Mouse (Mus musculus) NIH3T3 (cell line): ENCODE results near the gene Mrm2.
"Not testable (repeated sequence)": the region's sequence is repeated elsewhere in the genome, so short reads cannot be mapped to it uniquely, and the experiment has no call there.

Experiments used
- DNase-seq: peaks from one replicate; pipeline ENCODE4 v3.0.0-alpha.2; 2012; ENCODE audit warnings: low read depth

Mrm2 gene

GRCm38 (mm10) chr5:140331615-140332512, at the start of gene Mrm2:
Mrm2 (minus strand) TSS chr5:140331898.
- DNase-seq: peak; percentile 88

- DNase-seq: no peak
These were observed 49.5 kb upstream of the Mrm2 start for GRCm38 (mm10) chr5:140381156-140381555.

- no peak for DNase-seq
These were observed 47.6 kb upstream of the Mrm2 start for GRCm38 (mm10) chr5:140379299-140379698.

GRCm38 (mm10) chr5:140378121-140378853, 46.6 kb upstream of the Mrm2 start:
- peak; percentile 61 for DNase-seq

DNA sequence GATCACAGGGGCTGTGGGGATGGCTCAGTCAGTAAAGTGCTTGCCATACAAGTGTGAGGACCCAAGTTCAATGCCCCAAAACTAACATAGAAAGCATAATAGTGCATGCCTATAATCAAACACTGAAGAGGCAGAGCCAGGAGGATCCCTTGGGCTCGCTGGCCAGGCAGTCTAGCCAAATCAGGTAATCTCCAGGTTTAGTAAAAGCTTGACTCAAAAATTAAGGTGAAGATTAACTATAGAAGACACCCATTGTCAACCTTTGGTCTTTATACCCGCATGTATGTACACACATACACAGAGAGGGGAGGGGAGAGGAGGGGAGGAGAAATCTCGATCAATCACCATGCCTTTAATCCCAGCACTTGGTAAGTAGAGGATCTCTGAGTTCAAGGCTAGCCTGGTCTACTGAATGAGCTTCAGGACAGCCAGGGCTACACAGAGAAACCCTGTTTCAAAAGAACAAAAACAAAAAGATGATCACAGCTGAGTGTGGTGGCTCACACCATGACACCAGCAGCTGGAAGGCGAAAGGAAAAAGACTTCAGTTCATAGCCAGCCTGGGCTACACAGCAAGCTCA, 43.6 kb upstream of the Mrm2 start:
- DNase-seq: no peak

- no peak for DNase-seq
These were observed 42.5 kb upstream of the Mrm2 start for GRCm38 (mm10) chr5:140374226-140374625.

DNA sequence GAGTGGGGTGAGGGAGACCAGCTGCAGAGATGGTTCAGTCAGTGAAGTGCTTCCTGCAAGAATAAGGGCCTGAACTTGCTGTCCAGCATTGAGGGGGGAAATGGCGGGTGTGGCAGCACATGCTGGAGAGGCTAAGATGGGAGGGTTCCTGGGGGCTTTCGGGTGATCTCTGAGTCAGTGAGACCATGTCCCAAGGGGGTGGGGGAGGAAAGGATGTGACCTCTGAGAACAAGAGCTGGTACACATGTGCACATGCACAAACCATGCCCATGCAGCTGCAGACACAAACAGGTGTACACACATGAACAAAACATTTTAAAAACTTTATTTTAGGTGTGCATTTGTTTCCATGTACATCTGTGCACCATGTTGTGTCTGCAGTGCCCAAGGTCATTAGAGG, 42.0 kb upstream of the Mrm2 start:
- no peak for DNase-seq

DNA sequence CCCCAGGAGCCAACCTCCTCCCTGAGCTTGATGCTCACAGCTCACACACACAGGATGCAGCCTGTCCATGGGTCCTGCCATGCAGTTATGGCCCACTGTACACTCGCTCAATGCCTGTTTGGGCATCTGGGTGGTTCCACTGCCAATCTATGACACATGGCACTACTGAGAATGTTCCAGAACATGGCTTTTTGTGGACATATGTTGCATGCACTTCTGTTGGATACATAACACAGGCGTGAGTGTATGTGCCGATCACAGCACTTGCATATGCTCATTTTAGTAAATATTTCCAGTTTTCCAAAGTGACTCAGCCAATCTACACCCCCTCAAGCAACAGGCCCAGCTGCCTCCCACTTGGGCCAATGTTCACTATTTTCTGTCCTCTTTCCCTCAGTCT, 40.0 kb upstream of the Mrm2 start:
- peak; percentile 26 for DNase-seq

DNA sequence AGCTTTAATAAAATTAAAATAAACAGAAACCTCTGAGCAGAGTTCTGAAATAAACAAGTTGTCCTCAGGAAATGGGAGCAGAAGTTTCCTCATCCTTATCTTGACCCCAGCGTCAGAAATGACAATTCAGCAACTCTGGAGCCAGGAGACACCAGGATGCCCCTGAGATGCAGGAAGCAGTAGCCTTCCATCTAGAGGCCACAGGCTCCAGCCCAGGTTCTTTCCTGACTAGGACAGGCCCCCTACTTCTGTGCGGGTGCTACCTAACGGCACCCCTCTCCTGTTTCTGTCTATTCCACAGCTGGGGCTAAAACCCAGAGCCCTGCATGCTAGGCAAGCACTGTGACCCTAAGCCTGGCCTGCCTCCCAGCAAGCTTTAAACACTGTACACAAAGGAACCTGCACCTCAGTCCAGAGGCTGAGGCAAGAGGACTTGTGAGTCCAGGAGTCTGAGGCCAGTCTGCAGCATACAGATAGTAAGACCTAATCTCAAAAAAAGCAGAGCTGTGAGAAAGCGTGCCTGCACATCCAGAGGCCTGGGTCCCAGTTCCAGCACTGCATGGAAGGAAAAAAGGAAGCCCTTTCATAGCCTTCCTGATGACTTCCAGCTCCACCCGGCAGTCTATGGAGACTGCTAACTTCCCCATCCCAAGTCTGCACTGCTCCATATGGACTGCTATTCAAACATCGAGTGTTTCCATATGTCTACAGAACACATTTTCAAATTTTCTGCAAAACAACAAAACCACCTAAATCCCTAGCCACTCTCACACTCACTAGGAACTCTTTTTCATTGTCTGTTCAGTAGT, 39.0 kb upstream of the Mrm2 start:
- no peak for DNase-seq

DNA sequence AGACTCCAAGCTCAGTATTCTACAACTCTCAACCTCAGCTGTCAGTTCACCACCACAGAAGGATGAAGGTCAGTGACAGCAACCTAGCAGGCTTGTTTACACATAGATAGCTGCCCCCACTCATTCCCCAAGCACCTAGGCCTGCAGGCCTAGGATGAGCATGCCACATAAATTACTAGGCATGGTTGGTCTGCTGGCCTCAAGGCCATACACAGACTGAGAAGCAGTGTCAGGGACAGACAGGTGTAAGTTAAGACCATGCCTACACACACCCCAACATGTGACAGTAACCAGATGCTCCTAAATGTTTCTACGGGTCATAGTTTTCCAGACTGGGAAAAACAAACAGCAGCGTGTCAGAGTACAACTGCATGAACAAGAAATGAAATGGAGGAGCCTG, 37.8 kb upstream of the Mrm2 start:
- no peak for DNase-seq

DNA sequence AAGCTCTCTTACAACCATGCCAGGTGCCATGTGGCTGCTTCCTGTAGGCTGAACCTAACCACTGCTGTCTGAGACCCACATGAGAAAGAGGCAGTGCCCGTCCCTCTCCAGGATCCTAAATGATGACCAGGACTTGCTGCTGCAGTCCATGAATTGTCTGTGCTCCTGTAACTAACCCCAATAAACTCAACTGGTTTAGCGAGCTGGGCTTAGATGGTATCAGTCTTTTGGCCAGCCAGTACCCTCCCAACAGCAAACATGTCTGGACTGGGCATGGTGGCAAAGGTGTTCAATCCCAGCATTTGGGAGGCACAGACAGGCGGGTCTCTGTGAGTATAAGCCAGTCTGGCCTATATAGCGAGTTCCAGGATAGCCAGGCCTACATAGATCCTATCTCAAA, 37.2 kb upstream of the Mrm2 start:
- no peak for DNase-seq

GRCm38 (mm10) chr5:140368126-140368525, 36.4 kb upstream of the Mrm2 start:
- not testable (repeated sequence) for DNase-seq

DNA sequence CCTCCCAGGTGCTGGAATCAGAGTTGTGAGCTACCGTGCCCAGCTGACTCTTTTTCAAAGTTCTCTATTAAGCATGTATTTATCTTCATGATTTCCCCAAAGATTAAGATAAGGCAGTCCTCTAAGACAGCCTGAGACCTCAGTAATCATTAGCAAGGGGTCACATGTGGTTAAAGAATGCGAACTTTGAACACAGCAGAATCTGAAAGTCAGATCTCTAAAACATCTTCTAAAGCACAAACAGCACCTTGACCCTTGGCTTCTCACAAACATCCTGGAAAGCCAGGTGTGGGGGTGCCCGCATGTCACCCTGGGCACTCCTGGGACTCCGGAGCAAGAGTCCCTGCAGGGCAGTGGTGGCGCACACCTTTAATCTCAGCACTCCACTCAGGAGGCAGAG, 32.7 kb upstream of the Mrm2 start:
- no peak for DNase-seq

- no peak for DNase-seq
These were observed 28.4 kb upstream of the Mrm2 start for GRCm38 (mm10) chr5:140359930-140360674.

DNA sequence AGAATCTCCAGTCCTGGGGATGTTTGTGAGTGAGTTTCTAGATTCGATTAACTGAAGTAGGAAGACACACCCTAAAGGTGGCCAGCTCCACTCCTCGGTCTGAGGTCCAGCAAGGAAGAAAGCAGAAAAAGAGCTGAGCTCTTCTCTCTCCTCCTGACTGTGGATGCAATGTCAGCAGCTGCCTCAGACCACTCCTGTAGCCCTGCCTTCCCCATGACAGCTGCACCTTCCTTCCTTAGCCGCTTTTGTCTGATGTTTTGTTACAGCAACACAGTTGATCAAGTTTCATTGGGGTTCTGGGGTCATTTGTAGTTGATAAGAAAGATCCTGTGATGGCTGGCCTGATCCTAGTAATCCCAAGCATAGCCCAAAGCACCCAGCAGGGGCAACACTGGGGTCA, 25.8 kb upstream of the Mrm2 start:
- DNase-seq: no peak

GRCm38 (mm10) chr5:140355934-140356333, 24.2 kb upstream of the Mrm2 start:
- peak; percentile 15 for DNase-seq

GRCm38 (mm10) chr5:140352352-140352751, 20.7 kb upstream of the Mrm2 start:
- no peak for DNase-seq

DNA sequence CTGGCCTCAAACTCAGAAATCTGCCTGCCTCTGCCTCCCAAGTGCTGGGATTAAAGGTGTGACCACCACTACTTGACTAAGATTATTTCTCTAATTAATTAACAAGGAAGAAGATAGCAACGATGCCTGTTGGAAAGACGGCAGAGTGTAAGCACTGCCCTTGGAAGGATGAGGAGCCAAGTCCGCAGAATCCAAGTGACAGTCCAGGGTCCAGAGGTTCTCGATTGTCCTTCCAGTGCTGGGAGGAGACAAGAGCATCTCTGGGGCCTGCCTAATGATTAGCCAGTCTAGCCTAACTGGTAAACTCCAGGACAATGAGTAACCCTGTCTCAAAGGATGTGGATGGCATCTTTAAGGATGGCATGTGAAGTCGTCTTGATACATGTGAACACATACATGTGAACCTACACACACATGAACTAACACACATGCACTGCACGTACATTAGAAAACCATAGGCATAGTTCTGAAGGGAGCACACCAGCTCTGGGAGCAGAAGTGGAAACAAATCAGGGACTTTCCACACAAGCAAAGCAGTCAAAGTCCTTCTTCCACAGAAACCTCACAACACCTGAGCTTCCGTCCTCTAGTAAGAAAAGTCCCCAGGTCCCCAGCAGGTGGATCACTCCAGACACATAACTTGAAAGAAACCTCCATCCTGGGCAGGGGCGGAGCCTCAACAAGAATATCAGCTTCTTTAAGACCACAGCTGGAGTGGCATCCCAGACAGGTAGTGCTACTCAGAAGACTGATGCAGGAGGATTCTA, 19.2 kb upstream of the Mrm2 start:
- DNase-seq: no peak

- DNase-seq: no peak
These were observed 18.2 kb upstream of the Mrm2 start for GRCm38 (mm10) chr5:140349882-140350281.

GRCm38 (mm10) chr5:140346050-140346449, 14.4 kb upstream of the Mrm2 start:
- DNase-seq: no peak

DNA sequence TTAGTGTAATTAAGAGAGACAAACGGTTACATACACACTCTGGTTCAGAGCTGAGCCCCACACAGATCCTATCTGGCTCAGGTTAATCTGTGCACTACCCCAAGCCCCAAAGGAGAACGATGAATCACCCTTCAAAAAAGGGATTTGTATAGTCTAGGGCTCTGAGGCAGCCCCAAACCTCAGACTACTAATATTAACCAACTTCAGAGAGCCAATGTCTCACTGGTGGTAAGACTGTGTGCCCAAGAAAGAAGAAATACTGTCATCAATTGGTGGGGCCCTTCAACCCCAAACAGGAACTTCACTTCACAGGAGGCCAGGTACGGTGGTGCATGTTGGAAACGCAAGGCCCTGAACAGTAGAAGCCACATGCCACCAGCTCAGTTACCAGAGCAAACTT, 13.5 kb upstream of the Mrm2 start:
- no peak for DNase-seq
